9 mouse cellular contexts compared by ENCODE assay signal in the genomic region with DNA sequence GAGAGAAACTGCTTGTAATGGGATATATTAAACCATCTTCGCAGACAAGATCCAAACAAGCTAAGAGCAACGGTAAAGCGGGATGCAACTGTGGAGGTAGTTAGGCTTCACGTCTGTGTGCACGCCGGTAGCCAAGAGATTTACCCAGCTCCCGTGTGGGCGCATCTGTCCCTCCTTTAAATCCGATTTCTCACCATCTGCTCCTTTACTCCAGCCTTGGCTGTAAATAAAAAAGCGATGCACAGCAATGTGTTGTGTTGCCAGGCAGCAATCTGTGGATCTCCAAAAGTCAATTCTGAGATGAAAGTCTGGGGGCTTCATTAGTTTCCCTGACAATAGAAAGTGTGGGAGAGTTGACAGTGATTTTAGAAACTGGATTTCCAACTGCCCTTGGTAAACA. TPM values are rescaled to one million over a fixed set of nuclear protein-coding genes. Genes with fewer than 3 reads are reported as not detected.
A peak's percentile ranks its signal among the peaks of the same experiment; 100 is the strongest.
DNase-seq lines count a peak whose midpoint lies in the region; ATAC-seq lines count a peak whose summit lies in the region.
"Had no signal": no experiment of that assay in that cellular context is flagged by ENCODE, and none has a peak within 500 bp of the region (broad histone marks: within the 10 kb centered on the region; RNA-seq: fewer than 3 reads in every experiment).

No protein-coding gene starts in this region.

- H3K4me1 ChIP-seq in forebrain, embryonic 13.5 days = peaks cover 58% of the 10 kb centered on the region

- DNase-seq in frontal cortex, postnatal 14 days (ENCODE audit: low spot score in 2 of 2) = no peak
- DNase-seq in left cerebral cortex, postnatal 14 days (ENCODE audit: low spot score in 2 of 2) = peak; percentile 52 to 66
- peak; percentile 72 to 78 for DNase-seq in right cerebral cortex, adult 2 months (ENCODE audit: low spot score in 2 of 2)
- DNase-seq in gastrocnemius, postnatal 14 days = no peak
- no peak for DNase-seq in thymus, postnatal 36 days
- no peak for DNase-seq in thymus, postnatal 25 days

- H3K9me3 ChIP-seq in forebrain, embryonic 13.5 days (replicated peaks) = no peaks in the 10 kb centered on the region
- H3K9me3 ChIP-seq: megakaryocyte, embryonic 14.5 days had no signal

- H3K36me3 ChIP-seq in forebrain, embryonic 13.5 days (ENCODE audit: poor library complexity, severe bottlenecking) = no peaks in the 10 kb centered on the region

- H3K9ac ChIP-seq in forebrain, embryonic 13.5 days = no peak overlapping the region

- H3K4me3 ChIP-seq in forebrain, embryonic 13.5 days = no peak overlapping the region
- H3K4me3 ChIP-seq: megakaryocyte, embryonic 14.5 days had no signal

- intact Hi-C loops in left cerebral cortex, postnatal 14 days (cut with DNase I) = loop anchor here (5.0 kb wide), 1 partner anchor 80 kb away; no protein-coding TSS in a partner anchor
- intact Hi-C loops in gastrocnemius, postnatal 14 days (cut with DNase I; ENCODE audit: low total_unique reads) = no loop called here

- peak overlapping the region; percentile 73 for H3K27ac ChIP-seq in forebrain, embryonic 13.5 days

- peak; percentile 74 for ATAC-seq in frontal cortex, adult (ENCODE audit: low TSS enrichment)
- ATAC-seq in forebrain, embryonic 13.5 days = peak; percentile 76

- H3K27me3 ChIP-seq in forebrain, embryonic 13.5 days = no peaks in the 10 kb centered on the region
- H3K27me3 ChIP-seq: megakaryocyte, embryonic 14.5 days had no signal

- no peak overlapping the region for H3K4me2 ChIP-seq in forebrain, embryonic 13.5 days

- whole genome bisulfite sequencing in forebrain, embryonic 13.5 days = 51% methylated on average over 10 of the region's 10 CpGs

RNA-seq across cellular contexts. Expression of a gene that starts 57.6 kb away (rescaled TPM):
- 123 and 133 TPM in 2 replicates for polyA plus RNA-seq in forebrain, embryonic 13.5 days (2015; fragmentation: Nextera tagmentation; extraction: Ambion mirVana)
- 10 to 100 TPM; 43.3 to 54.7 TPM for total RNA-seq in left cerebral cortex, postnatal 14 days (2021)
- 1 to 10 TPM; 5.1 to 6.4 TPM for total RNA-seq in gastrocnemius, postnatal 14 days (2021)

Comparison
In these comparisons a context has a peak if more than half of its experiments do, and no peak if none do; other contexts are left out.
1. DNase-seq: peak in left cerebral cortex, postnatal 14 days (2 of 2) and right cerebral cortex, adult 2 months (2 of 2); none in frontal cortex, postnatal 14 days (0 of 2), gastrocnemius, postnatal 14 days (single experiment), thymus, postnatal 36 days (0 of 2) and thymus, postnatal 25 days (single experiment).
2. RNA of a gene that starts 57.6 kb away (total RNA-seq): 43.3 to 54.7 TPM in left cerebral cortex, postnatal 14 days; 5.1 to 6.4 TPM in gastrocnemius, postnatal 14 days; every median in the first group is over 4 times any median in the second.